14 mouse cellular contexts compared by ENCODE assay signal in genomic region chr2:28543894-28544293, GRCm38 (mm10). TPM values are rescaled to one million over a fixed set of nuclear protein-coding genes. Genes with fewer than 3 reads are reported as not detected.
A peak's percentile ranks its signal among the peaks of the same experiment; 100 is the strongest.
DNase-seq lines count a peak whose midpoint lies in the region; ATAC-seq and TF ChIP-seq lines count a peak whose summit lies in the region.
"Had no signal": no experiment of that assay in that cellular context is flagged by ENCODE, and none has a peak within 500 bp of the region (broad histone marks: within the 10 kb centered on the region; RNA-seq: fewer than 3 reads in every experiment).

No protein-coding gene starts in this region.

- no peak for TF ChIP-seq EP300 in lung, postnatal 0 days (IDR thresholded peaks at IDR 0.05)

- 88% methylated on average over 8 of the region's 8 CpGs for WGBS in lung, postnatal 0 days

- peak; percentile 61 to 75 for DNase-seq in layer of hippocampus, postnatal 14 days (ENCODE audit: low spot score in 2 of 2)
- DNase-seq in layer of hippocampus, adult 8-10 months (ENCODE audit: low spot score in 2 of 2) = no peak
- DNase-seq in right cerebral cortex, postnatal 4 days = peak; percentile 45
- DNase-seq in right cerebral cortex, adult 2 months (ENCODE audit: low spot score in 2 of 2) = no peak
- peak; percentile 93 to 94 for DNase-seq in cerebellum, adult 18-20 months
- DNase-seq in lung, postnatal 0 days (ENCODE audit: low spot score) = no peak
- no peak for DNase-seq in lung, postnatal 36 days
- DNase-seq: heart, adult 18-20 months; heart, postnatal 14 days; kidney, postnatal 14 days had no signal

- peaks cover 21% of the 10 kb centered on the region for H3K36me3 ChIP-seq in lung, postnatal 0 days (ENCODE audit: insufficient read depth, low read length)

- H3K27ac ChIP-seq in lung, postnatal 0 days (ENCODE audit: low read length) = no peak overlapping the region
- H3K27ac ChIP-seq: liver, embryonic 14.5 days; macrophage had no signal

- peaks cover 8% of the 10 kb centered on the region; the same call in 1 of the 2 replicates for H3K4me1 ChIP-seq in lung, postnatal 0 days (ENCODE audit: insufficient read depth, low read depth, low read length)

- TF ChIP-seq CTCF in lung, postnatal 0 days (IDR thresholded peaks at IDR 0.05) = no peak

- no peaks in the 10 kb centered on the region for H3K27me3 ChIP-seq in lung, postnatal 0 days (replicated peaks; ENCODE audit: insufficient read depth, low read length)

- no peak overlapping the region for H3K9ac ChIP-seq in lung, postnatal 0 days (replicated peaks; ENCODE audit: low read depth)
- H3K9ac ChIP-seq: liver, embryonic 14.5 days had no signal

- no peak overlapping the region for H3K4me3 ChIP-seq in lung, postnatal 0 days (ENCODE audit: low read depth, low read length)

- no peak overlapping the region for H3K4me2 ChIP-seq in lung, postnatal 0 days (replicated peaks; ENCODE audit: low read depth, low read length)

- no peaks in the 10 kb centered on the region for H3K9me3 ChIP-seq in lung, postnatal 0 days (ENCODE audit: low read length)

- no peak for ATAC-seq in lung, postnatal 0 days
- ATAC-seq: inflammation-experienced regulatory T-cells, adult 6 months had no signal

RNA-seq across cellular contexts. Expression of gene Cel, which starts 19.3 kb away (rescaled TPM):
- total RNA-seq in layer of hippocampus, postnatal 14 days (2021) = not detected
- not detected for total RNA-seq in layer of hippocampus, adult 8-10 months (2022)
- polyA plus RNA-seq in lung, postnatal 0 days (2015; fragmentation: Nextera tagmentation; extraction: Ambion mirVana) = 0.46 TPM in 1 of 2 replicates, not detected in the other
- total RNA-seq: heart, adult 18-20 months; heart, postnatal 14 days; left cerebral cortex, postnatal 25 days had no signal
- polyA plus RNA-seq: inflammation-experienced regulatory T-cells, adult 6 months; macrophage had no signal

RNA-seq across cellular contexts. Expression of gene Ralgds, which starts 31.0 kb away (rescaled TPM):
- total RNA-seq in layer of hippocampus, postnatal 14 days (2021) = 100 to 1,000 TPM; 150 to 155 TPM
- 100 to 1,000 TPM; 105 to 142 (median 118) TPM for total RNA-seq in layer of hippocampus, adult 8-10 months (2022)
- polyA plus RNA-seq in lung, postnatal 0 days (2015; fragmentation: Nextera tagmentation; extraction: Ambion mirVana) = 24.4 and 29.1 TPM in 2 replicates

RNA-seq across cellular contexts. Expression of gene Gm10134, which starts 38.0 kb away (rescaled TPM):
- not detected for total RNA-seq in layer of hippocampus, postnatal 14 days (2021)
- 1 to 10 TPM in 3 of 4 experiments, not detected in 1; 1.5 to 4.1 (median 1.7) TPM for total RNA-seq in layer of hippocampus, adult 8-10 months (2022)
- 5.8 and 6.1 TPM in 2 replicates for polyA plus RNA-seq in lung, postnatal 0 days (2015; fragmentation: Nextera tagmentation; extraction: Ambion mirVana)
- polyA plus RNA-seq: inflammation-experienced regulatory T-cells, adult 6 months; liver, embryonic 14.5 days had no signal

RNA-seq across cellular contexts. Expression of gene Gtf3c5, which starts 39.7 kb away (rescaled TPM):
- total RNA-seq in layer of hippocampus, postnatal 14 days (2021) = 10 to 100 TPM; 17.0 to 18.1 TPM
- 10 to 100 TPM; 18.6 to 21.2 (median 19.5) TPM for total RNA-seq in layer of hippocampus, adult 8-10 months (2022)
- polyA plus RNA-seq in lung, postnatal 0 days (2015; fragmentation: Nextera tagmentation; extraction: Ambion mirVana) = 15.8 and 18.9 TPM in 2 replicates

RNA-seq across cellular contexts. Expression of gene Gbgt1, which starts 47.2 kb away (rescaled TPM):
- 1 to 10 TPM; 1.4 to 2.1 TPM for total RNA-seq in layer of hippocampus, postnatal 14 days (2021)
- 1 to 10 TPM; 2.1 to 6.6 (median 3.4) TPM for total RNA-seq in layer of hippocampus, adult 8-10 months (2022)
- polyA plus RNA-seq in lung, postnatal 0 days (2015; fragmentation: Nextera tagmentation; extraction: Ambion mirVana) = 1.2 and 1.4 TPM in 2 replicates
- polyA plus RNA-seq: inflammation-experienced regulatory T-cells, adult 6 months had no signal

Comparison
In these comparisons a context has a peak if more than half of its experiments do, and no peak if none do; other contexts are left out.
1. DNase-seq: peak in layer of hippocampus, postnatal 14 days (2 of 2), right cerebral cortex, postnatal 4 days (single experiment) and cerebellum, adult 18-20 months (2 of 2); none in layer of hippocampus, adult 8-10 months (0 of 2), right cerebral cortex, adult 2 months (0 of 2), lung, postnatal 0 days (single experiment) and lung, postnatal 36 days (single experiment).